In genomic region chr2:91955121-91955591, GRCm38 (mm10) we compare ENCODE assay signal across 15 mouse cellular contexts. TPM values are rescaled to one million over a fixed set of nuclear protein-coding genes. Genes with fewer than 3 reads are reported as not detected.
DNase-seq lines count a peak whose midpoint lies in the region; ATAC-seq and TF ChIP-seq lines count a peak whose summit lies in the region.
"Had no signal": no experiment of that assay in that cellular context is flagged by ENCODE, and none has a peak within 500 bp of the region (broad histone marks: within the 10 kb centered on the region; RNA-seq: fewer than 3 reads in every experiment).

No protein-coding gene starts in this region.

- H3K9me3 ChIP-seq in forebrain, embryonic 14.5 days (replicated peaks; ENCODE audit: control insufficient read depth, low read length), result no peaks in the 10 kb centered on the region
- no peaks in the 10 kb centered on the region for H3K9me3 ChIP-seq in forebrain, embryonic 16.5 days (ENCODE audit: control insufficient read depth, low read length)
- H3K9me3 ChIP-seq in hindbrain, postnatal 0 days (ENCODE audit: low read length), result no peaks in the 10 kb centered on the region
- no peaks in the 10 kb centered on the region for H3K9me3 ChIP-seq in hindbrain, embryonic 12.5 days (replicated peaks)
- no peaks in the 10 kb centered on the region for H3K9me3 ChIP-seq in intestine, embryonic 16.5 days (ENCODE audit: control insufficient read depth, low read length)
- H3K9me3 ChIP-seq: midbrain, embryonic 10.5 days; neural tube, embryonic 13.5 days had no signal

- H3K9ac ChIP-seq in forebrain, embryonic 14.5 days (ENCODE audit: low read length), result no peak overlapping the region
- H3K9ac ChIP-seq in forebrain, embryonic 16.5 days (replicated peaks; ENCODE audit: low read depth, low read length), result no peak overlapping the region
- H3K9ac ChIP-seq in hindbrain, postnatal 0 days (replicated peaks; ENCODE audit: low read length), result no peak overlapping the region
- no peak overlapping the region for H3K9ac ChIP-seq in hindbrain, embryonic 12.5 days
- H3K9ac ChIP-seq in intestine, embryonic 16.5 days (ENCODE audit: low read depth, low read length), result no peak overlapping the region
- H3K9ac ChIP-seq: neural tube, embryonic 13.5 days had no signal

- 70% methylated on average over 4 of the region's 4 CpGs for WGBS in forebrain, embryonic 14.5 days
- 74% methylated on average over 4 of the region's 4 CpGs for WGBS in forebrain, embryonic 16.5 days
- WGBS in hindbrain, postnatal 0 days, result 63% methylated on average over 4 of the region's 4 CpGs
- WGBS in hindbrain, embryonic 12.5 days, result 91% methylated on average over 4 of the region's 4 CpGs
- 73% methylated on average over 4 of the region's 4 CpGs for WGBS in intestine, embryonic 16.5 days

- no peak for TF ChIP-seq CTCF in hindbrain, postnatal 0 days (IDR thresholded peaks at IDR 0.05; ENCODE audit: low read depth)

- no peaks in the 10 kb centered on the region for H3K27me3 ChIP-seq in forebrain, embryonic 14.5 days (replicated peaks; ENCODE audit: control insufficient read depth, insufficient read depth, low read length)
- no peaks in the 10 kb centered on the region for H3K27me3 ChIP-seq in forebrain, embryonic 16.5 days (replicated peaks; ENCODE audit: control insufficient read depth, insufficient read depth, low read length)
- H3K27me3 ChIP-seq in hindbrain, postnatal 0 days (ENCODE audit: insufficient read depth, low read length), result no peaks in the 10 kb centered on the region
- no peaks in the 10 kb centered on the region for H3K27me3 ChIP-seq in hindbrain, embryonic 12.5 days
- H3K27me3 ChIP-seq in intestine, embryonic 16.5 days (replicated peaks; ENCODE audit: control insufficient read depth, insufficient read depth, low read length), result no peaks in the 10 kb centered on the region
- H3K27me3 ChIP-seq: neural tube, embryonic 13.5 days; Patski had no signal

- peaks cover 19% of the 10 kb centered on the region for H3K4me1 ChIP-seq in forebrain, embryonic 14.5 days (ENCODE audit: control insufficient read depth, insufficient read depth, low read length)
- peaks cover 43% of the 10 kb centered on the region for H3K4me1 ChIP-seq in forebrain, embryonic 16.5 days (replicated peaks; ENCODE audit: control insufficient read depth, insufficient read depth, low read length)
- H3K4me1 ChIP-seq in hindbrain, postnatal 0 days (ENCODE audit: insufficient read depth, low read length), result peaks cover 28% of the 10 kb centered on the region
- peaks cover 45% of the 10 kb centered on the region for H3K4me1 ChIP-seq in hindbrain, embryonic 12.5 days
- H3K4me1 ChIP-seq in intestine, embryonic 16.5 days (ENCODE audit: control insufficient read depth, insufficient read depth, low read length), result peaks cover 68% of the 10 kb centered on the region

- H3K4me2 ChIP-seq in forebrain, embryonic 14.5 days (ENCODE audit: low read length), result no peak overlapping the region
- H3K4me2 ChIP-seq in forebrain, embryonic 16.5 days (ENCODE audit: low read length), result no peak overlapping the region
- no peak overlapping the region for H3K4me2 ChIP-seq in hindbrain, postnatal 0 days (ENCODE audit: low read depth, low read length)
- no peak overlapping the region for H3K4me2 ChIP-seq in hindbrain, embryonic 12.5 days (replicated peaks)
- H3K4me2 ChIP-seq in intestine, embryonic 16.5 days (ENCODE audit: low read depth, low read length), result no peak overlapping the region
- H3K4me2 ChIP-seq: neural tube, embryonic 13.5 days had no signal

- no peak for ATAC-seq in forebrain, embryonic 14.5 days
- ATAC-seq in forebrain, embryonic 16.5 days, result no peak
- no peak for ATAC-seq in hindbrain, postnatal 0 days
- no peak for ATAC-seq in hindbrain, embryonic 12.5 days (ENCODE audit: low FRiP score)
- no peak for ATAC-seq in intestine, embryonic 16.5 days
- ATAC-seq: Patski had no signal

- DNase-seq in forebrain, embryonic 14.5 days (ENCODE audit: low spot score), result peak; percentile 33
- DNase-seq in hindbrain, postnatal 0 days (ENCODE audit: low spot score), result no peak
- DNase-seq in brain, adult 2 months (ENCODE audit: low read depth, low spot score), result peak; percentile 79
- no peak for DNase-seq in c-Kit-positive CD71-positive TER-119-positive erythroid progenitor cells, embryonic 14.5 days (ENCODE audit: low spot score)
- DNase-seq in natural killer cell, adult 2 months (ENCODE audit: low spot score in 2 of 2), result no peak
- DNase-seq: adrenal gland, postnatal 14 days; kidney, postnatal 14 days had no signal

- no peaks in the 10 kb centered on the region for H3K36me3 ChIP-seq in forebrain, embryonic 14.5 days (ENCODE audit: control insufficient read depth, insufficient read depth, low read length)
- no peaks in the 10 kb centered on the region for H3K36me3 ChIP-seq in forebrain, embryonic 16.5 days (ENCODE audit: control insufficient read depth, insufficient read depth)
- H3K36me3 ChIP-seq in hindbrain, postnatal 0 days (ENCODE audit: insufficient read depth, low read length), result no peaks in the 10 kb centered on the region
- H3K36me3 ChIP-seq in hindbrain, embryonic 12.5 days, result no peaks in the 10 kb centered on the region
- no peaks in the 10 kb centered on the region for H3K36me3 ChIP-seq in intestine, embryonic 16.5 days (ENCODE audit: control insufficient read depth, insufficient read depth, low read length)
- H3K36me3 ChIP-seq: neural tube, embryonic 13.5 days had no signal

- H3K4me3 ChIP-seq in forebrain, embryonic 14.5 days (ENCODE audit: low read depth, low read length), result no peak overlapping the region
- H3K4me3 ChIP-seq in forebrain, embryonic 16.5 days (replicated peaks; ENCODE audit: low read length), result no peak overlapping the region
- H3K4me3 ChIP-seq in hindbrain, postnatal 0 days (ENCODE audit: low read length), result no peak overlapping the region
- no peak overlapping the region for H3K4me3 ChIP-seq in hindbrain, embryonic 12.5 days
- no peak overlapping the region for H3K4me3 ChIP-seq in intestine, embryonic 16.5 days (ENCODE audit: low read length)
- H3K4me3 ChIP-seq: midbrain, embryonic 10.5 days; neural tube, embryonic 13.5 days had no signal

- H3K27ac ChIP-seq in forebrain, embryonic 14.5 days (ENCODE audit: low read depth, low read length), result no peak overlapping the region
- H3K27ac ChIP-seq in forebrain, embryonic 16.5 days (ENCODE audit: low read length), result no peak overlapping the region
- peak overlapping the region; percentile 32; the same call in 1 of the 2 replicates for H3K27ac ChIP-seq in hindbrain, postnatal 0 days
- no peak overlapping the region for H3K27ac ChIP-seq in hindbrain, embryonic 12.5 days
- peak overlapping the region; percentile 14; the same call in 1 of the 2 replicates for H3K27ac ChIP-seq in intestine, embryonic 16.5 days (ENCODE audit: low read length)
- H3K27ac ChIP-seq: midbrain, embryonic 10.5 days; neural tube, embryonic 13.5 days had no signal

RNA-seq across cellular contexts. Expression of gene Gm9821, which starts 9.7 kb away (rescaled TPM):
- polyA plus RNA-seq in forebrain, embryonic 14.5 days (2014; fragmentation: Nextera tagmentation; extraction: Ambion mirVana), result 0.20 and 0.30 TPM in 2 replicates
- polyA plus RNA-seq in forebrain, embryonic 16.5 days (2015; fragmentation: Nextera tagmentation; extraction: Ambion mirVana), result 0.37 and 0.46 TPM in 2 replicates
- total RNA-seq in hindbrain, postnatal 0 days (2014; rRNA removed), result not detected in 2 replicates
- 0.08 TPM in 1 of 2 replicates, not detected in the other for polyA plus RNA-seq in hindbrain, postnatal 0 days (2015; fragmentation: Nextera tagmentation; extraction: Ambion mirVana)
- 0.50 and 0.57 TPM in 2 replicates for polyA plus RNA-seq in hindbrain, embryonic 12.5 days (2016; fragmentation: Nextera tagmentation; extraction: Ambion mirVana)
- polyA plus RNA-seq in intestine, embryonic 16.5 days (2015; fragmentation: Nextera tagmentation; extraction: Ambion mirVana), result 0.28 and 0.55 TPM in 2 replicates
- total RNA-seq: adrenal gland, postnatal 14 days; left cerebral cortex, postnatal 25 days had no signal

RNA-seq across cellular contexts. Expression of gene Dgkz, which starts 20.5 kb away (rescaled TPM):
- polyA plus RNA-seq in forebrain, embryonic 14.5 days (2014; fragmentation: Nextera tagmentation; extraction: Ambion mirVana), result 26.7 and 29.1 TPM in 2 replicates
- polyA plus RNA-seq in forebrain, embryonic 16.5 days (2015; fragmentation: Nextera tagmentation; extraction: Ambion mirVana), result 28.7 and 33.6 TPM in 2 replicates
- total RNA-seq in hindbrain, postnatal 0 days (2014; rRNA removed), result 150 and 163 TPM in 2 replicates
- 40.7 and 41.2 TPM in 2 replicates for polyA plus RNA-seq in hindbrain, postnatal 0 days (2015; fragmentation: Nextera tagmentation; extraction: Ambion mirVana)
- 30.9 and 31.9 TPM in 2 replicates for polyA plus RNA-seq in hindbrain, embryonic 12.5 days (2016; fragmentation: Nextera tagmentation; extraction: Ambion mirVana)
- polyA plus RNA-seq in intestine, embryonic 16.5 days (2015; fragmentation: Nextera tagmentation; extraction: Ambion mirVana), result 46.4 and 66.7 TPM in 2 replicates

RNA-seq across cellular contexts. Expression of gene Mdk, which starts 23.1 kb away (rescaled TPM):
- polyA plus RNA-seq in forebrain, embryonic 14.5 days (2014; fragmentation: Nextera tagmentation; extraction: Ambion mirVana), result 349 and 462 TPM in 2 replicates
- polyA plus RNA-seq in forebrain, embryonic 16.5 days (2015; fragmentation: Nextera tagmentation; extraction: Ambion mirVana), result 256 and 290 TPM in 2 replicates
- total RNA-seq in hindbrain, postnatal 0 days (2014; rRNA removed), result 54.9 and 78.4 TPM in 2 replicates
- polyA plus RNA-seq in hindbrain, postnatal 0 days (2015; fragmentation: Nextera tagmentation; extraction: Ambion mirVana), result 167 and 171 TPM in 2 replicates
- 904 and 962 TPM in 2 replicates for polyA plus RNA-seq in hindbrain, embryonic 12.5 days (2016; fragmentation: Nextera tagmentation; extraction: Ambion mirVana)
- polyA plus RNA-seq in intestine, embryonic 16.5 days (2015; fragmentation: Nextera tagmentation; extraction: Ambion mirVana), result 370 and 437 TPM in 2 replicates
- total RNA-seq: hematopoietic stem cell, adult 5-6 weeks had no signal

RNA-seq across cellular contexts. Expression of gene Chrm4, which starts 28.1 kb away (rescaled TPM):
- 0.83 and 1.2 TPM in 2 replicates for polyA plus RNA-seq in forebrain, embryonic 14.5 days (2014; fragmentation: Nextera tagmentation; extraction: Ambion mirVana)
- 2.4 and 2.6 TPM in 2 replicates for polyA plus RNA-seq in forebrain, embryonic 16.5 days (2015; fragmentation: Nextera tagmentation; extraction: Ambion mirVana)
- 3.3 and 4.4 TPM in 2 replicates for total RNA-seq in hindbrain, postnatal 0 days (2014; rRNA removed)
- polyA plus RNA-seq in hindbrain, postnatal 0 days (2015; fragmentation: Nextera tagmentation; extraction: Ambion mirVana), result 0.75 and 0.93 TPM in 2 replicates
- polyA plus RNA-seq in hindbrain, embryonic 12.5 days (2016; fragmentation: Nextera tagmentation; extraction: Ambion mirVana), result 0.77 and 1.0 TPM in 2 replicates
- 0.23 and 0.33 TPM in 2 replicates for polyA plus RNA-seq in intestine, embryonic 16.5 days (2015; fragmentation: Nextera tagmentation; extraction: Ambion mirVana)
- total RNA-seq: hematopoietic stem cell, adult 5-6 weeks had no signal
- polyA plus RNA-seq: Patski had no signal

Comparison
In these comparisons a context has a peak if more than half of its experiments do, and no peak if none do; other contexts are left out.
1. H3K27ac ChIP-seq: peak in hindbrain, postnatal 0 days (single experiment) and intestine, embryonic 16.5 days (single experiment); none in forebrain, embryonic 14.5 days (single experiment), forebrain, embryonic 16.5 days (single experiment) and hindbrain, embryonic 12.5 days (single experiment).
2. DNase-seq: peak in forebrain, embryonic 14.5 days (single experiment) and brain, adult 2 months (single experiment); none in hindbrain, postnatal 0 days (single experiment), c-Kit-positive CD71-positive TER-119-positive erythroid progenitor cells, embryonic 14.5 days (single experiment) and natural killer cell, adult 2 months (0 of 2).